Mouse (Mus musculus): Measurements from ENCODE around the gene Fancd2os.

GRCm38 (mm10) chr6:113623941-113624751 is 23.6 kb upstream of the Fancd2os start, which contains the start of gene Vhl:
- TF ChIP-seq ZNF384 (IDR thresholded peaks at IDR 0.05; ENCODE audit: low read depth, low read length) (no peak), HCFC1 (IDR thresholded peaks at IDR 0.05; ENCODE audit: borderline replicate concordance, insufficient read depth, low read length) (no peak), ZC3H11A (IDR thresholded peaks at IDR 0.05; ENCODE audit: borderline replicate concordance, low read depth, low read length) (no peak)

Measured in ES-E14 (cell line).